Mouse (Mus musculus): ENCODE measurements around the gene Il23a. TPM values are rescaled to one million over a fixed set of nuclear protein-coding genes. Genes with fewer than 3 reads are reported as not detected.
A peak's percentile ranks its signal among the peaks of the same experiment; 100 is the strongest.
"Not testable (repeated sequence)": the region's sequence is repeated elsewhere in the genome, so short reads cannot be mapped to it uniquely, and the experiment has no call there.

Il23a gene
- total RNA-seq, 2 experiments from 2014 or later = 0.22 to 0.26 TPM

GRCm38 (mm10) chr10:128310177-128310576 is 11.6 kb upstream of the Il23a start:
- intact Hi-C loops (cut with DNase I) = no loop called here
- DNase-seq = peak; percentile 25 to 46

- intact Hi-C loops (cut with DNase I) = no loop called here
- DNase-seq = no peak
These were observed 11.1 kb upstream of the Il23a start for GRCm38 (mm10) chr10:128309654-128310053.

GRCm38 (mm10) chr10:128303126-128304021 is 4.8 kb upstream of the Il23a start, which contains the start of gene Pan2:
Gene Pan2, plus strand, starts transcription at chr10:128303335.
- DNase-seq = peak; percentile 99
- intact Hi-C loops (cut with DNase I) = loop anchor here (5.0 kb wide), 1 partner anchor 206 kb away; no protein-coding TSS in a partner anchor

- DNase-seq = no peak
- intact Hi-C loops (cut with DNase I) = loop anchor here (5.0 kb wide), 1 partner anchor 205 kb away; no protein-coding TSS in a partner anchor
These were observed 4.2 kb upstream of the Il23a start for GRCm38 (mm10) chr10:128302785-128303125.

GRCm38 (mm10) chr10:128302357-128302756 is 3.8 kb upstream of the Il23a start:
- intact Hi-C loops (cut with DNase I) = loop anchor here (5.0 kb wide), 1 partner anchor 205 kb away; no protein-coding TSS in a partner anchor
- no peak for DNase-seq

- intact Hi-C loops (cut with DNase I) = no loop called here
- no peak for DNase-seq
These were observed 309 bp downstream of the Il23a start for GRCm38 (mm10) chr10:128298243-128298642.

GRCm38 (mm10) chr10:128297622-128298021 is 930 bp downstream of the Il23a start:
- peak; percentile 55 to 60 for DNase-seq

GRCm38 (mm10) chr10:128297221-128297620 is 1.3 kb downstream of the Il23a start:
- intact Hi-C loops (cut with DNase I) = no loop called here
- peak in 1 of 2 experiments; percentile 31 for DNase-seq

More at GRCm38 (mm10) chr10:128297622-128298021, 930 bp downstream of the Il23a start:
- intact Hi-C loops (cut with DNase I) = no loop called here

- no peak for DNase-seq
- intact Hi-C loops (cut with DNase I) = no loop called here
These were observed 2.0 kb downstream of the Il23a start for GRCm38 (mm10) chr10:128296370-128297090.

- DNase-seq = peak; percentile 46 to 55
- intact Hi-C loops (cut with DNase I) = not testable (repeated sequence)
These were observed 8.0 kb downstream of the Il23a start for GRCm38 (mm10) chr10:128290594-128290993.

- intact Hi-C loops (cut with DNase I) = loop anchor here (2.0 kb wide), 1 partner anchor 71 kb away; no protein-coding TSS in a partner anchor
- DNase-seq = peak; percentile 74 to 82
These were observed 14.7 kb downstream of the Il23a start for GRCm38 (mm10) chr10:128283604-128284579.

GRCm38 (mm10) chr10:128282886-128283450 is 15.6 kb downstream of the Il23a start:
- intact Hi-C loops (cut with DNase I) = no loop called here
- no peak for DNase-seq

- intact Hi-C loops (cut with DNase I) = no loop called here
- no peak for DNase-seq
These were observed 16.9 kb downstream of the Il23a start for GRCm38 (mm10) chr10:128281682-128282081.

- intact Hi-C loops (cut with DNase I) = no loop called here
- no peak for DNase-seq
These were observed 17.6 kb downstream of the Il23a start for GRCm38 (mm10) chr10:128280943-128281342.

- intact Hi-C loops (cut with DNase I) = no loop called here
These were observed 20.4 kb downstream of the Il23a start for GRCm38 (mm10) chr10:128278158-128278557.

GRCm38 (mm10) chr10:128275374-128275773 is 23.2 kb downstream of the Il23a start:
- intact Hi-C loops (cut with DNase I); DNase-seq: not testable (repeated sequence)

More at GRCm38 (mm10) chr10:128278158-128278557, 20.4 kb downstream of the Il23a start:
- DNase-seq = no peak

- DNase-seq; intact Hi-C loops (cut with DNase I): not testable (repeated sequence)
These were observed 25.6 kb downstream of the Il23a start for GRCm38 (mm10) chr10:128272819-128273439.

- intact Hi-C loops (cut with DNase I) = no loop called here
- no peak for DNase-seq
These were observed 26.7 kb downstream of the Il23a start for GRCm38 (mm10) chr10:128271883-128272282.

- DNase-seq = no peak
- intact Hi-C loops (cut with DNase I) = no loop called here
These were observed 27.7 kb downstream of the Il23a start for GRCm38 (mm10) chr10:128270866-128271265.
